Mouse (Mus musculus) heart, embryonic 16.5 days (tissue): ENCODE measurements around the gene Cnga2. TPM values are rescaled to one million over a fixed set of nuclear protein-coding genes. Genes with fewer than 3 reads are reported as not detected.

Experiments used
- ATAC-seq: fragments of 200-750 bp; cut with Nextera tagmentation; replicated peaks from 2 replicates; pipeline ENCODE4 v1.8.0; 2017; ENCODE audit warnings: moderate number of reproducible peaks; ENCODE audit not compliant: insufficient read depth, low FRiP score; ENCODE audit errors: extremely low read depth
- H3K27ac ChIP-seq: fragments of 300-500 bp; sonication (generic); 2 replicates; pipeline ENCODE4 v1.5.1; 2014; ENCODE audit warnings: mild to moderate bottlenecking, low read length, control low read depth, moderate library complexity
- H3K27me3 ChIP-seq: fragments of 300-500 bp; sonication (generic); 2 replicates; pipeline ENCODE4 v1.6.1; 2014; ENCODE audit warnings: low read length, mixed read lengths; ENCODE audit not compliant: control insufficient read depth, insufficient read depth
- H3K36me3 ChIP-seq: fragments of 300-500 bp; sonication (generic); 2 replicates; pipeline ENCODE4 v1.6.1; 2014; ENCODE audit not compliant: control insufficient read depth, insufficient read depth
- H3K4me1 ChIP-seq: fragments of 300-500 bp; sonication (generic); 2 replicates; pipeline ENCODE4 v1.6.1; 2014; ENCODE audit warnings: low read length, mixed read lengths; ENCODE audit not compliant: control insufficient read depth, insufficient read depth
- H3K4me2 ChIP-seq: fragments of 300-500 bp; sonication (generic); 2 replicates; pipeline ENCODE4 v1.6.1; 2014; ENCODE audit warnings: low read depth, mild to moderate bottlenecking, control low read depth, low read length
- H3K4me3 ChIP-seq: fragments of 300-500 bp; sonication (generic); 2 replicates; pipeline ENCODE4 v1.5.1; 2014; ENCODE audit warnings: mild to moderate bottlenecking, control low read depth, low read length
- H3K9ac ChIP-seq: fragments of 300-500 bp; sonication (generic); 2 replicates; pipeline ENCODE4 v1.6.1; 2014; ENCODE audit warnings: low read length, control low read depth
- H3K9me3 ChIP-seq: fragments of 300-500 bp; sonication (generic); replicated peaks from 2 replicates; pipeline ENCODE4 v1.6.1; 2016; ENCODE audit warnings: low read length; ENCODE audit not compliant: control insufficient read depth
- WGBS: fragments of 180-500 bp; shearing (Covaris S2); extraction: QIAGEN DNeasy Blood & Tissue Kit; methylation state at CpG from one replicate; pipeline ENCODE4 v1.1.7; 2014; 5-methylcytosine and 5-hydroxymethylcytosine counted together
- polyA plus RNA-seq: library from polyadenylated mRNA; unstranded; fragments of >200 nt; fragmentation: Nextera tagmentation; extraction: Ambion mirVana; gene quantifications from 2 replicates; pipeline ENCODE4 v1.2.1, GENCODE M21; 2015

The Cnga2 gene
- polyA plus RNA-seq, 1 experiment from 2014 or later = 0.21 TPM

GRCm38 (mm10) chrX:72022750-72023398 lies 31.2 kb downstream of the Cnga2 start:
- H3K4me2 ChIP-seq = no peak overlapping the region
- 36% methylated on average over 10 of the region's 10 CpGs for WGBS
- H3K27me3 ChIP-seq = no peaks in the 10 kb centered on the region

GRCm38 (mm10) chrX:72023542-72023941 lies 31.9 kb downstream of the Cnga2 start:
- no peak overlapping the region for H3K4me3 ChIP-seq
- H3K27ac ChIP-seq = no peak overlapping the region
- H3K9me3 ChIP-seq = no peaks in the 10 kb centered on the region
- no peaks in the 10 kb centered on the region for H3K4me1 ChIP-seq
- ATAC-seq = no peak
- no peaks in the 10 kb centered on the region for H3K27me3 ChIP-seq
- H3K9ac ChIP-seq = no peak overlapping the region
- no peaks in the 10 kb centered on the region for H3K36me3 ChIP-seq
- H3K4me2 ChIP-seq = no peak overlapping the region
- WGBS = 73% methylated on average over 3 of the region's 3 CpGs

More at GRCm38 (mm10) chrX:72022750-72023398, 31.2 kb downstream of the Cnga2 start:
- ATAC-seq = no peak
- Histone ChIP-seq H3K9ac (no peak overlapping the region), H3K4me1 (no peaks in the 10 kb centered on the region), H3K27ac (no peak overlapping the region), H3K36me3 (no peaks in the 10 kb centered on the region), H3K4me3 (no peak overlapping the region), H3K9me3 (no peaks in the 10 kb centered on the region)

DNA sequence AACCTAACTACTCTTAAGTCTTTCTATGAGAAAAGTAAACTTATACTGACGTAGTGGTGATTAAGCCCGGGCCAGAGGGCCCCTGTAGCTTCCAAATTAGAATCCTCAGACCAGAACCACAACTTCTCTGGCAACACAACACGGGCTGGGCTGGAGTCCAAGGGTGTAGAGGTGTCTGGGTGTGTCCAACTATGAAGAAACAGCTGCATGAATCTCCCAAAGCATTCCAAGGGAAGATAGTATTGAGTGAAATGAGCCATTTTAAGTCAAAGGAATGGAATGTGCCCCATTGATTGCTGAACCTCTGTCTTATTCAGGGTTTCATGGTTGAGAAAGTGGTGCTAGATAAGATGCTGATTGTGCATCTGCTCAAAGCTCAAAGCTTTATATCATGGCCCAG lies 52.4 kb downstream of the Cnga2 start:
- H3K9ac ChIP-seq = no peak overlapping the region
- 57% methylated on average over 3 of the region's 3 CpGs for WGBS
- no peaks in the 10 kb centered on the region for H3K4me1 ChIP-seq
- no peak overlapping the region for H3K4me2 ChIP-seq
- H3K27ac ChIP-seq = no peak overlapping the region
- no peaks in the 10 kb centered on the region for H3K9me3 ChIP-seq
- no peak for ATAC-seq
- no peaks in the 10 kb centered on the region for H3K36me3 ChIP-seq
- H3K27me3 ChIP-seq = no peaks in the 10 kb centered on the region
- H3K4me3 ChIP-seq = no peak overlapping the region

DNA sequence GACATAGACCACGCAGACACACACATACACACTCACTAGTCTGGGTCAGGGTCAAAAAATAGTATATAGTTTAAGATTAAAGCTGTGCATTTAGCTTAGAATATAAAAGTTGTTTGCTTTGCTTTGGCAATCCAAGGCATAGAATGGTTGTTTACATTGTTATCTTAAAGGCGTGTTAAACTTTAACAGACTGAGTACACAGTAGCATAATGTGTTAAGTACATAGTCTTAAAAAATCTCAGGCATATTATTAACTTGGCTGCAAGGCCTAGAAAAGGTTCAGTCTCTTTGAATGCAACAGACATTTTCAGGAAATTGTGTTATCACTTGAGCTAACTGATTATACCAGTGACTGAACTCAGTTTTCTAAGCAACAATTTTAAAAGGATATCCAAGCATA lies 56.3 kb downstream of the Cnga2 start:
- no peak overlapping the region for H3K4me2 ChIP-seq
- no peaks in the 10 kb centered on the region for H3K27me3 ChIP-seq
- H3K36me3 ChIP-seq = no peaks in the 10 kb centered on the region
- no peak overlapping the region for H3K9ac ChIP-seq
- H3K4me1 ChIP-seq = no peaks in the 10 kb centered on the region
- ATAC-seq = no peak
- 66% methylated on average over 2 of the region's 2 CpGs for WGBS
- H3K9me3 ChIP-seq = no peaks in the 10 kb centered on the region
- H3K4me3 ChIP-seq = no peak overlapping the region
- H3K27ac ChIP-seq = no peak overlapping the region

Other genes with a start within 250 kb of the Cnga2 start
- gene Vma21, start 175.9 kb upstream of the Cnga2 start, polyA plus RNA-seq = 41.2 and 41.7 TPM in 2 replicates
- gene Gm1141, start 70.8 kb upstream of the Cnga2 start, polyA plus RNA-seq = 0.08 and 0.14 TPM in 2 replicates
- gene Prrg3, start 29.2 kb upstream of the Cnga2 start, polyA plus RNA-seq = 10.0 and 14.8 TPM in 2 replicates
- not detected in 2 replicates for gene Fate1, start 18.9 kb upstream of the Cnga2 start, polyA plus RNA-seq
- not detected in 2 replicates for gene Magea4, start 230.2 kb downstream of the Cnga2 start, polyA plus RNA-seq